Mouse (Mus musculus): ENCODE data around the gene Relch.

Gene Relch

GRCm38 (mm10) chr1:105794670-105795069, 131.0 kb downstream of the Relch start:
- no peak for DNase-seq (ENCODE audit: low read depth, low spot score)

DNA sequence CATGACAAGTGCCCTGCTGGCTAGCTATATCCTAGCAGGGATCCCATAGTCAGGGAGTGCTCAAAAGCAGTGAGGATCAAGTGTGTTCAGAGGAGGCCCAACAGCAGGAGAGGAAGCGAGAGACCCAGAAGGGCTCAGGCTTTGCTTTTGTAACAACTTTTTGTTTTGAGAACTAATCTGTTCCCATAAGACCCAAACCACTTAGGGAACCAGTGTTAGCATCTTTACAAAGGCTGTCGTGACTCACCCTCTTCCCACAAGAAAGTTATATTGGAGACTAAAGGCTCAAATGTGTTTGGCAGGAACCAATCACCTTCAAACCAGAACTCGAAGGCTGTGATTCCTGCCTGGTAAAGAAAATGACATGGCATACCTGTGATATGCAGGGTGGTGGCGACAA, 132.0 kb downstream of the Relch start:
- DNase-seq (ENCODE audit: low read depth, low spot score): no peak

GRCm38 (mm10) chr1:105800570-105800969, 136.9 kb downstream of the Relch start:
- DNase-seq (ENCODE audit: low read depth, low spot score): no peak

- no peak for DNase-seq (ENCODE audit: low read depth, low spot score)
Measured at GRCm38 (mm10) chr1:105801252-105801651, 137.6 kb downstream of the Relch start.

DNA sequence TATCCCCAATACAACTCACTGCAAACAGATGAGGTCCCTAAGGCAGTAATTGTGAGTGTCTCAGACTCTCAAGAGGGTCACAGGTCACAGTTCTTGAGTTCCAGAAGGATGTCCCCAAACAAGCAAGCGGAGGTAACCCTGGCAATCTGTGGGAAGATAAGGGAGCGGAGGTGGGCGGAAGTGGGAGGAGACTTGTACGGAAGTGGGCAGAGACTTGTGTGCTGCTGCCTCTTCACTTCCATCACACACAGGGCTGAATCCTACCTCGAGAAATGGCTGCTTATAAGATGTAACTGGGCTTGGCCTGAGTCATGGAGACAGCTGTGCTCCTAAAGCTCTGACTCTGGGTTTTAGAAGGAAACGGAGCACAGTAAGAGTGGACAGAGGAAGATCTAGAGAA, 139.3 kb downstream of the Relch start:
- DNase-seq (ENCODE audit: low read depth, low spot score): no peak

DNA sequence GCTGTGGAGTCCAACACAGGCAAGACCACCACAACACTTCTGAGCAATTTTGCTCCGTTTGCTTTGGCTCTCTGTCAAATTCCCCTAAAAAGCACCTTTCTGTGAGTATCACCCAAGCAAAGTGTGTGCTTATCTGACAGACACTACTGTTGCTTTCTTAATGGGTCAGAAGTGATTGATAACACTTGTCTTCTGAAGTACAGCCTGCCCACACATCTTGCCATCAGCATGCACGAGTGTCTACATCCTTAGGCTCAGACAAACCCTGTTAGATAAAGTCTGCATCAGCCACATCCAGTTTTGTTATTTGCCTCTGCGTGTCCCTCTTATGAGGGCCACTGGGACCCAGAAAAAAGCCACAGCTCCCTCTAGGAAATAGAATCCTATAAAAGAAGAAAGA, 140.6 kb downstream of the Relch start:
- DNase-seq (ENCODE audit: low read depth, low spot score): no peak

All from WW6 (cell line).